Mouse (Mus musculus): ENCODE measurements around the gene Faim.

The Faim gene

DNA sequence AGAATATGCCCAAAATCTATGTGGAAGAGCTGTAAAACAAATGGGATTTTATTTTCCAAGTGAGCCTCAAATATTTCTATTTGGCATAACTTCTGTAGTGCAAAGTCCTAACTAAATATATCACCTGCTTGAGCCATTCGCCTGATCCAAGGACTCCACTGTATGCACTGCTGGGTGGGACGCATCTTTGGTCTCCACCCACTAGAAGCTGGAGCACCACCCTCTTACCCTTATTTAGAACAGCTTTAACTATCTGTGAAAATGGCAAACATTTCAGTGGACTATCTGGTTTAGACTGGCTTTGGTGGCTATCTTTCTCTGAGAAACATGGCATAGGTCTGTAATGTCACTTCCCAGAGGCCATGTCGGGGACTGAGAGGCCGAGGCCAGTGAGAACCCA lies 56.5 kb downstream of the Faim start:
- DNase-seq (ENCODE audit: inconsistent age in 2 of 2, low spot score in 1 of 2) = no peak

- DNase-seq (ENCODE audit: inconsistent age in 2 of 2, low spot score in 1 of 2) = no peak
These were observed 58.6 kb downstream of the Faim start for GRCm38 (mm10) chr9:99044761-99045160.

DNA sequence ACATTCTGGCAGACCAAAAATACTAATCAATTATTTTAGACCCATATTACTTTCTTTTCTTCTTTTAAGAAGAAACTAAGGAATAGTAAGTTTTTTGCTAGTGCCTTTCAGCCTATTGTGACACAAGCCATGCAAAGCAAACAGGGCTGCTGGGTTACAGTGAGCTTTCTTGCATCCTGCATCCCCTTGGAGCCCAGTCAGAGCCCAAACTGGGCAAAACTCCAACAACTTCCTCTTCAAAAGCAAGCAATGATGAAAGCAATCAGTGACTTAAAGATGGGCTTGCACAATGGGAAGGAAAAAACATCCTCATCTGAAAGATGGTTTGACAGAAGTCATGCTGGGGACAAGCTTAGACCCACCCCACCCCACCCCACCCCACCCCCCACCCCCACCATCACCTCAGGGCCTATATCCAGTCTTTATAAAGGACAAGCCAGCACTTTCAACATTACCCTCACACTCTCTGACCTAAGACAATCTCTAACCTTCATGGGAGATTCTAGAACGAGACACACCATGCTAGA lies 62.6 kb downstream of the Faim start:
- DNase-seq (ENCODE audit: inconsistent age in 2 of 2, low spot score in 1 of 2) = peak in 1 of 2 experiments; percentile 45

DNA sequence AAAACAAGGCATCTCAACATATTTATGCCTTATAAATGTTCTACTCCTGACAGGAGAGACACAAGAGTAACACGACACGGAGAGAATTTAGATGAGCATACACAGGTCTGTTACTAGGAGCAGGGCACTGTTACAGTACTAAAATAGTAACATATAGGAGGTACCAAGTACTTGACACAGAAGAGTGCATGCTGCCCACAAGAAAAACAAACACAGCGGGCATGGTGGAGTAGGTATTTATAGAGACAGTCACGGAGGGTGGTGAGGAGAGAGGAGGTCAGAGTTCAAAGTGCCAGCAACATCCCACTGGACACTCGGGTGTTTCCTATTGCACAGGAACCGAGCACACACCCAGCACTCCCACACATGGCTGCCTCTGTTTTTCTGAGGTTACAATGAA lies 63.6 kb downstream of the Faim start:
- no peak for DNase-seq (ENCODE audit: inconsistent age in 2 of 2, low spot score in 1 of 2)

Data from adrenal gland, adult (tissue).